Comparison of ENCODE assay signal across 8 mouse cellular contexts in genomic region chr17:25919786-25920642, GRCm38 (mm10). TPM values are rescaled to one million over a fixed set of nuclear protein-coding genes. Genes with fewer than 3 reads are reported as not detected.
DNase-seq lines count a peak whose midpoint lies in the region; ATAC-seq and TF ChIP-seq lines count a peak whose summit lies in the region.

No protein-coding gene starts in this region.

- peaks cover 2 to 23% of the 10 kb centered on the region in 2 experiments; a peak in 3 of 4 replicates for H3K4me1 ChIP-seq in MEL (ENCODE audit: control insufficient read depth in 1 of 2, insufficient read depth in 2 of 2, low read length in 2 of 2)
- peaks cover 10% of the 10 kb centered on the region for H3K4me1 ChIP-seq in cerebellum, adult 2 months (ENCODE audit: control insufficient read depth, insufficient read depth, low read length)
- H3K4me1 ChIP-seq in forebrain, postnatal 0 days (ENCODE audit: insufficient read depth) = peaks cover 18% of the 10 kb centered on the region; the same call in 1 of the 2 replicates
- H3K4me1 ChIP-seq in lung, embryonic 15.5 days = peaks cover 22% of the 10 kb centered on the region

- under 1% methylated on average over 40 of the region's 40 CpGs for WGBS in cerebellum, adult 2 months
- WGBS in forebrain, postnatal 0 days = under 1% methylated on average over 35 of the region's 40 CpGs
- WGBS in lung, embryonic 15.5 days = under 1% methylated on average over 40 of the region's 40 CpGs

- H3K27me3 ChIP-seq in MEL (ENCODE audit: control insufficient read depth in 1 of 2, insufficient read depth in 2 of 2, low read length in 2 of 2) = no peaks in the 10 kb centered on the region
- no peaks in the 10 kb centered on the region for H3K27me3 ChIP-seq in cerebellum, adult 2 months (ENCODE audit: control insufficient read depth, insufficient read depth, low read length)
- H3K27me3 ChIP-seq in forebrain, postnatal 0 days (ENCODE audit: insufficient read depth, low read length) = no peaks in the 10 kb centered on the region
- H3K27me3 ChIP-seq in lung, embryonic 15.5 days = no peaks in the 10 kb centered on the region

- no peak for TF ChIP-seq CTCF in MEL (IDR thresholded peaks at IDR 0.05 in 2 of 3, conservative IDR thresholded peaks at IDR 0.05 in 1 of 3; ENCODE audit: control insufficient read depth in 1 of 3, insufficient read depth in 1 of 3, low read depth in 2 of 3, low read length in 3 of 3, poor library complexity in 1 of 3, severe bottlenecking in 1 of 3)
- TF ChIP-seq CTCF in cerebellum, adult 2 months (IDR thresholded peaks at IDR 0.05; ENCODE audit: borderline replicate concordance, insufficient read depth, low read depth, low read length) = no peak
- TF ChIP-seq CTCF in forebrain, postnatal 0 days (IDR thresholded peaks at IDR 0.05; ENCODE audit: low read depth) = no peak; the same call in 1 of the 2 replicates

- peak overlapping the region; percentile 81 for H3K9ac ChIP-seq in MEL (ENCODE audit: control insufficient read depth, low read depth, low read length, poor library complexity, severe bottlenecking)
- peak overlapping the region; percentile 81 for H3K9ac ChIP-seq in forebrain, postnatal 0 days
- peak overlapping the region; percentile 56 for H3K9ac ChIP-seq in lung, embryonic 15.5 days

- H3K36me3 ChIP-seq in MEL (ENCODE audit: control insufficient read depth in 1 of 2, insufficient read depth in 2 of 2, low read length in 2 of 2) = peaks cover 0 to 17% of the 10 kb centered on the region in 2 experiments; a peak in 2 of 4 replicates
- H3K36me3 ChIP-seq in forebrain, postnatal 0 days (ENCODE audit: insufficient read depth) = no peaks in the 10 kb centered on the region
- H3K36me3 ChIP-seq in lung, embryonic 15.5 days = peaks cover 5% of the 10 kb centered on the region; the same call in 1 of the 2 replicates

- peak overlapping the region; percentile 76 to 86 for H3K4me3 ChIP-seq in MEL (ENCODE audit: control insufficient read depth in 1 of 2, insufficient read depth in 1 of 2, low read depth in 2 of 2, low read length in 2 of 2)
- peak overlapping the region; percentile 82 for H3K4me3 ChIP-seq in cerebellum, adult 2 months (replicated peaks; ENCODE audit: insufficient read depth, low read depth, low read length)
- H3K4me3 ChIP-seq in forebrain, postnatal 0 days (ENCODE audit: low read depth, low read length) = peak overlapping the region; percentile 88
- H3K4me3 ChIP-seq in lung, embryonic 15.5 days = peak overlapping the region; percentile 84

- peak; percentile 8 to 63; a peak in 2 of 4 replicates for TF ChIP-seq EP300 in MEL (IDR thresholded peaks at IDR 0.05; ENCODE audit: low read depth in 1 of 2, low read length in 2 of 2)

- DNase-seq in MEL (ENCODE audit: low read depth, low spot score) = peak; percentile 100
- peak; percentile 100 for DNase-seq in cerebellum, adult 2 months
- peak; percentile 100 for DNase-seq in forebrain, postnatal 0 days
- DNase-seq in heart, postnatal 4 days = peak; percentile 100
- peak; percentile 100 for DNase-seq in layer of hippocampus, adult 8-10 months (ENCODE audit: low spot score in 2 of 2)
- peak; percentile 100 for DNase-seq in ovary, adult 18-20 months (ENCODE audit: low spot score)
- peak; percentile 99 for DNase-seq in thymus, postnatal 0 days (ENCODE audit: low spot score)

- peaks cover 25% of the 10 kb centered on the region for H3K79me2 ChIP-seq in MEL (ENCODE audit: control insufficient read depth, insufficient read depth, low read length, poor library complexity)

- no peak for TF ChIP-seq RAD21 in MEL (IDR thresholded peaks at IDR 0.05; ENCODE audit: low read depth, low read length)

- peak overlapping the region; percentile 93 for H3K27ac ChIP-seq in MEL (ENCODE audit: control insufficient read depth, low read depth, low read length)
- H3K27ac ChIP-seq in cerebellum, adult 2 months (ENCODE audit: insufficient read depth, low read length) = peak overlapping the region; percentile 85
- peak overlapping the region; percentile 92 for H3K27ac ChIP-seq in forebrain, postnatal 0 days (ENCODE audit: low read depth, low read length)
- peak overlapping the region; percentile 96 for H3K27ac ChIP-seq in lung, embryonic 15.5 days

- peak; percentile 96 for ATAC-seq in forebrain, postnatal 0 days
- peak; percentile 98 for ATAC-seq in lung, embryonic 15.5 days (ENCODE audit: borderline replicate concordance, extremely low read depth, low FRiP score, low TSS enrichment)

- H3K9me3 ChIP-seq in MEL (replicated peaks; ENCODE audit: insufficient read depth, low read length) = no peaks in the 10 kb centered on the region
- H3K9me3 ChIP-seq in forebrain, postnatal 0 days (ENCODE audit: low read length) = no peaks in the 10 kb centered on the region
- no peaks in the 10 kb centered on the region for H3K9me3 ChIP-seq in lung, embryonic 15.5 days

- TF ChIP-seq POLR2A in MEL (IDR thresholded peaks at IDR 0.05; ENCODE audit: control insufficient read depth in 1 of 2, insufficient read depth in 1 of 2, low read depth in 1 of 2, low read length in 2 of 2, poor library complexity in 1 of 2) = peak; percentile 61 to 76; a peak in 3 of 4 replicates
- peak; percentile 68; the same call in 1 of the 2 replicates for TF ChIP-seq POLR2A in cerebellum, adult 2 months (IDR thresholded peaks at IDR 0.05; ENCODE audit: borderline replicate concordance, insufficient read depth, low read length)

- H3K4me2 ChIP-seq in forebrain, postnatal 0 days (ENCODE audit: low read depth) = peak overlapping the region; percentile 81
- peak overlapping the region; percentile 85 for H3K4me2 ChIP-seq in lung, embryonic 15.5 days

RNA-seq across cellular contexts. Expression of gene Rab40c, which starts 0.5 kb away (rescaled TPM):
- total RNA-seq in MEL (2012; rRNA removed) = 3.7 and 4.8 TPM in 2 replicates
- polyA plus RNA-seq in MEL (2012; ENCODE audit: insufficient read depth in 1 of 2, insufficient read length in 2 of 2, low read depth in 1 of 2, low replicate concordance in 2 of 2, missing spikeins in 1 of 2) = 10 to 100 TPM in 1 of 2 experiments, not detected in 1; 23.2 TPM
- polyA plus RNA-seq in cerebellum, adult 2 months (2012; rRNA removed) = 70.0 and 74.6 TPM in 2 replicates
- 30.9 and 31.4 TPM in 2 replicates for total RNA-seq in forebrain, postnatal 0 days (2014; rRNA removed)
- 40.3 and 46.1 TPM in 2 replicates for polyA plus RNA-seq in forebrain, postnatal 0 days (2015; fragmentation: Nextera tagmentation; extraction: Ambion mirVana)
- total RNA-seq in heart, postnatal 4 days (2021) = 10 to 100 TPM; 16.1 to 16.6 TPM
- total RNA-seq in layer of hippocampus, adult 8-10 months (2022) = 10 to 100 TPM; 42.0 to 72.9 (median 46.4) TPM
- 25.6 and 27.4 TPM in 2 replicates for polyA plus RNA-seq in lung, embryonic 15.5 days (2015; fragmentation: Nextera tagmentation; extraction: Ambion mirVana)
- polyA plus RNA-seq in thymus, postnatal 0 days (2015; fragmentation: Nextera tagmentation; extraction: Ambion mirVana) = 14.9 and 20.0 TPM in 2 replicates

RNA-seq across cellular contexts. Expression of gene Pigq, which starts 24.7 kb away (rescaled TPM):
- total RNA-seq in MEL (2012; rRNA removed) = 50.7 and 67.8 TPM in 2 replicates
- 100 to 1,000 TPM; 193 to 825 TPM for polyA plus RNA-seq in MEL (2012; ENCODE audit: insufficient read depth in 1 of 2, insufficient read length in 2 of 2, low read depth in 1 of 2, low replicate concordance in 2 of 2, missing spikeins in 1 of 2)
- polyA plus RNA-seq in cerebellum, adult 2 months (2012; rRNA removed) = 170 and 191 TPM in 2 replicates
- total RNA-seq in forebrain, postnatal 0 days (2014; rRNA removed) = 42.2 and 50.6 TPM in 2 replicates
- 58.1 and 63.7 TPM in 2 replicates for polyA plus RNA-seq in forebrain, postnatal 0 days (2015; fragmentation: Nextera tagmentation; extraction: Ambion mirVana)
- total RNA-seq in heart, postnatal 4 days (2021) = 10 to 100 TPM; 86.0 to 89.4 TPM
- total RNA-seq in layer of hippocampus, adult 8-10 months (2022) = 100 to 1,000 TPM; 104 to 128 (median 120) TPM
- polyA plus RNA-seq in lung, embryonic 15.5 days (2015; fragmentation: Nextera tagmentation; extraction: Ambion mirVana) = 62.7 and 65.0 TPM in 2 replicates
- polyA plus RNA-seq in thymus, postnatal 0 days (2015; fragmentation: Nextera tagmentation; extraction: Ambion mirVana) = 28.8 and 34.6 TPM in 2 replicates

RNA-seq across cellular contexts. Expression of gene Nhlrc4, which starts 24.7 kb away (rescaled TPM):
- 0.16 and 0.23 TPM in 2 replicates for total RNA-seq in MEL (2012; rRNA removed)
- polyA plus RNA-seq in MEL (2012; ENCODE audit: insufficient read depth in 1 of 2, insufficient read length in 2 of 2, low read depth in 1 of 2, low replicate concordance in 2 of 2, missing spikeins in 1 of 2) = under 1 TPM in 1 of 2 experiments, not detected in 1; 0.19 TPM
- polyA plus RNA-seq in cerebellum, adult 2 months (2012; rRNA removed) = 1.9 and 2.5 TPM in 2 replicates
- not detected in 2 replicates for total RNA-seq in forebrain, postnatal 0 days (2014; rRNA removed)
- 0.44 TPM in 1 of 2 replicates, not detected in the other for polyA plus RNA-seq in forebrain, postnatal 0 days (2015; fragmentation: Nextera tagmentation; extraction: Ambion mirVana)
- total RNA-seq in heart, postnatal 4 days (2021) = not detected
- total RNA-seq in layer of hippocampus, adult 8-10 months (2022) = 1 to 10 TPM in 1 of 4 experiments, under 1 TPM in 2, not detected in 1; 0.16 to 2.8 (median 0.28) TPM
- 0.51 TPM in 1 of 2 replicates, not detected in the other for polyA plus RNA-seq in lung, embryonic 15.5 days (2015; fragmentation: Nextera tagmentation; extraction: Ambion mirVana)
- 0.36 and 0.46 TPM in 2 replicates for polyA plus RNA-seq in thymus, postnatal 0 days (2015; fragmentation: Nextera tagmentation; extraction: Ambion mirVana)

RNA-seq across cellular contexts. Expression of gene A930017K11Rik, which starts 32.4 kb away (rescaled TPM):
- total RNA-seq in MEL (2012; rRNA removed) = not detected in 2 replicates
- polyA plus RNA-seq in MEL (2012; ENCODE audit: insufficient read depth in 1 of 2, insufficient read length in 2 of 2, low read depth in 1 of 2, low replicate concordance in 2 of 2, missing spikeins in 1 of 2) = not detected
- polyA plus RNA-seq in cerebellum, adult 2 months (2012; rRNA removed) = 13.4 and 14.0 TPM in 2 replicates
- 0.10 TPM in 1 of 2 replicates, not detected in the other for total RNA-seq in forebrain, postnatal 0 days (2014; rRNA removed)
- polyA plus RNA-seq in forebrain, postnatal 0 days (2015; fragmentation: Nextera tagmentation; extraction: Ambion mirVana) = 0.07 TPM in 1 of 2 replicates, not detected in the other
- not detected for total RNA-seq in heart, postnatal 4 days (2021)
- total RNA-seq in layer of hippocampus, adult 8-10 months (2022) = 1 to 10 TPM in 1 of 4 experiments, under 1 TPM in 3; 0.77 to 1.2 (median 0.88) TPM
- polyA plus RNA-seq in lung, embryonic 15.5 days (2015; fragmentation: Nextera tagmentation; extraction: Ambion mirVana) = 0.09 TPM in 1 of 2 replicates, not detected in the other
- polyA plus RNA-seq in thymus, postnatal 0 days (2015; fragmentation: Nextera tagmentation; extraction: Ambion mirVana) = not detected in 2 replicates

RNA-seq across cellular contexts. Expression of gene Wfikkn1, which starts 39.4 kb away (rescaled TPM):
- total RNA-seq in MEL (2012; rRNA removed) = 0.13 and 0.19 TPM in 2 replicates
- under 1 TPM in 1 of 2 experiments, not detected in 1; 0.53 TPM for polyA plus RNA-seq in MEL (2012; ENCODE audit: insufficient read depth in 1 of 2, insufficient read length in 2 of 2, low read depth in 1 of 2, low replicate concordance in 2 of 2, missing spikeins in 1 of 2)
- 0.95 and 1.1 TPM in 2 replicates for polyA plus RNA-seq in cerebellum, adult 2 months (2012; rRNA removed)
- 0.23 and 1.5 TPM in 2 replicates for total RNA-seq in forebrain, postnatal 0 days (2014; rRNA removed)
- 0.28 and 0.29 TPM in 2 replicates for polyA plus RNA-seq in forebrain, postnatal 0 days (2015; fragmentation: Nextera tagmentation; extraction: Ambion mirVana)
- total RNA-seq in heart, postnatal 4 days (2021) = 1 to 10 TPM in 1 of 2 experiments, under 1 TPM in 1; 0.70 to 1.1 TPM
- 1 to 10 TPM; 1.6 to 2.4 (median 1.9) TPM for total RNA-seq in layer of hippocampus, adult 8-10 months (2022)
- 0.35 and 0.40 TPM in 2 replicates for polyA plus RNA-seq in lung, embryonic 15.5 days (2015; fragmentation: Nextera tagmentation; extraction: Ambion mirVana)
- 0.46 and 0.51 TPM in 2 replicates for polyA plus RNA-seq in thymus, postnatal 0 days (2015; fragmentation: Nextera tagmentation; extraction: Ambion mirVana)

Comparison
In these comparisons a context has a peak if more than half of its experiments do, and no peak if none do; other contexts are left out.
1. Peak in every context shown above with its lines: DNase-seq, ATAC-seq, H3K4me3 ChIP-seq and H3K27ac ChIP-seq.